Mouse (Mus musculus) heart, postnatal 0 days (tissue): Measurements from ENCODE around the gene Immp2l.

ENCODE experiments used
- CTCF ChIP-seq: IDR thresholded peaks from 2 replicates; pipeline ENCODE4 v1.5.1; 2016; ENCODE audit warnings: antibody characterized with exemption, control low read depth, low read depth
- EP300 ChIP-seq: IDR thresholded peaks from 2 replicates; pipeline ENCODE4 v1.6.1; 2016; ENCODE audit warnings: antibody characterized with exemption, low read depth

DNA sequence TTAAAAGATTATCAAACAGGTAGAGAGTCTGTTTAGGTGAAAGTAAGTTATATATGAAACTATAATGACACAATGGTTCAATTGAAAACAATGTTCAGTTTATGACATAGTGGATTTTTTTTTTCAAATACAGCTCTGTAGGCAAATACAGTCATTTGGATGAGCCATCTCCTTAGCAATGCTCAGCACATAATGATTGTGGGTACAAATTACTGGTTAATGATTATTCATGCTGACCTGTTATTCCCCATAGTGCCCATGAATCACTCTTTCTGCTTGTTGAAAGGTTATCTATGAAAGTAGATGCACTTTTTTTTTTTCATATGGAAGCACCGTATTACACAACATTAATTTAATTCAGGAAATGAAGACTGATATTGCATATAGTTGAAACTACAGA is 58.0 kb downstream of the Immp2l start:
- no peak for TF ChIP-seq CTCF
- TF ChIP-seq EP300, result no peak
